In genomic region chr12:79838181-79838961, GRCm38 (mm10) we compare ENCODE assay signal across 8 mouse cellular contexts.
DNase-seq lines count a peak whose midpoint lies in the region; ATAC-seq and TF ChIP-seq lines count a peak whose summit lies in the region.

No protein-coding gene starts in this region.

- peak overlapping the region; percentile 78 for H3K27ac ChIP-seq in embryonic facial prominence, embryonic 13.5 days
- peak overlapping the region; percentile 92 for H3K27ac ChIP-seq in heart, embryonic 13.5 days (replicated peaks)
- peak overlapping the region; percentile 89 for H3K27ac ChIP-seq in kidney, embryonic 15.5 days
- peak overlapping the region; percentile 79 for H3K27ac ChIP-seq in liver, postnatal 0 days (ENCODE audit: low read depth)

- no peak for ATAC-seq in embryonic facial prominence, embryonic 13.5 days (ENCODE audit: insufficient number of reproducible peaks, insufficient read depth, low FRiP score, low TSS enrichment, low read depth)
- ATAC-seq in heart, embryonic 13.5 days (ENCODE audit: extremely low read depth, insufficient number of reproducible peaks, low FRiP score, low TSS enrichment) = peak; percentile 49; the same call in 1 of the 2 replicates
- ATAC-seq in kidney, embryonic 15.5 days (replicated peaks; ENCODE audit: low FRiP score) = peak; percentile 73
- ATAC-seq in liver, postnatal 0 days = peak; percentile 73

- 0 out of 2 replicates have a peak overlapping the region, but pooled peaks have one; percentile 27 for H3K9ac ChIP-seq in embryonic facial prominence, embryonic 13.5 days
- peak overlapping the region; percentile 71 for H3K9ac ChIP-seq in heart, embryonic 13.5 days
- no peak overlapping the region for H3K9ac ChIP-seq in kidney, embryonic 15.5 days
- no peak overlapping the region; the same call in 1 of the 2 replicates for H3K9ac ChIP-seq in liver, postnatal 0 days (replicated peaks)

- WGBS in embryonic facial prominence, embryonic 13.5 days = 56% methylated on average over 6 of the region's 6 CpGs
- WGBS in heart, embryonic 13.5 days = 42% methylated on average over 6 of the region's 6 CpGs
- WGBS in kidney, embryonic 15.5 days = 39% methylated on average over 6 of the region's 6 CpGs
- 39% methylated on average over 6 of the region's 6 CpGs for WGBS in liver, postnatal 0 days (ENCODE audit: insufficient replicate concordance)

- TF ChIP-seq EP300 in liver, postnatal 0 days (IDR thresholded peaks at IDR 0.05; ENCODE audit: low read depth) = peak; percentile 76

- no peaks in the 10 kb centered on the region for H3K27me3 ChIP-seq in embryonic facial prominence, embryonic 13.5 days
- no peaks in the 10 kb centered on the region for H3K27me3 ChIP-seq in heart, embryonic 13.5 days (replicated peaks)
- H3K27me3 ChIP-seq in kidney, embryonic 15.5 days = no peaks in the 10 kb centered on the region
- H3K27me3 ChIP-seq in liver, postnatal 0 days (ENCODE audit: insufficient read depth, low read length) = no peaks in the 10 kb centered on the region

- H3K4me1 ChIP-seq in embryonic facial prominence, embryonic 13.5 days = peaks cover 57% of the 10 kb centered on the region
- peaks cover 74% of the 10 kb centered on the region for H3K4me1 ChIP-seq in heart, embryonic 13.5 days
- peaks cover 59% of the 10 kb centered on the region for H3K4me1 ChIP-seq in kidney, embryonic 15.5 days
- H3K4me1 ChIP-seq in liver, postnatal 0 days (ENCODE audit: insufficient read depth) = peaks cover 42% of the 10 kb centered on the region

- H3K9me3 ChIP-seq in embryonic facial prominence, embryonic 13.5 days = no peaks in the 10 kb centered on the region
- no peaks in the 10 kb centered on the region for H3K9me3 ChIP-seq in heart, embryonic 13.5 days
- H3K9me3 ChIP-seq in kidney, embryonic 15.5 days (replicated peaks) = no peaks in the 10 kb centered on the region
- no peaks in the 10 kb centered on the region for H3K9me3 ChIP-seq in liver, postnatal 0 days (ENCODE audit: low read length)

- TF ChIP-seq CTCF in liver, postnatal 0 days (IDR thresholded peaks at IDR 0.05; ENCODE audit: low read depth) = no peak

- H3K4me3 ChIP-seq in embryonic facial prominence, embryonic 13.5 days = no peak overlapping the region
- no peak overlapping the region for H3K4me3 ChIP-seq in heart, embryonic 13.5 days
- no peak overlapping the region for H3K4me3 ChIP-seq in kidney, embryonic 15.5 days (replicated peaks)
- H3K4me3 ChIP-seq in liver, postnatal 0 days (ENCODE audit: low read depth, low read length) = no peak overlapping the region

- H3K4me2 ChIP-seq in embryonic facial prominence, embryonic 13.5 days = no peak overlapping the region
- no peak overlapping the region; the same call in 1 of the 2 replicates for H3K4me2 ChIP-seq in heart, embryonic 13.5 days
- H3K4me2 ChIP-seq in kidney, embryonic 15.5 days = no peak overlapping the region
- peak overlapping the region; percentile 35; the same call in 1 of the 2 replicates for H3K4me2 ChIP-seq in liver, postnatal 0 days (ENCODE audit: low read depth, low read length)

- H3K36me3 ChIP-seq in embryonic facial prominence, embryonic 13.5 days = no peaks in the 10 kb centered on the region
- no peaks in the 10 kb centered on the region for H3K36me3 ChIP-seq in heart, embryonic 13.5 days
- no peaks in the 10 kb centered on the region for H3K36me3 ChIP-seq in kidney, embryonic 15.5 days
- no peaks in the 10 kb centered on the region for H3K36me3 ChIP-seq in liver, postnatal 0 days (replicated peaks; ENCODE audit: insufficient read depth, low read length)

- peak; percentile 27 for DNase-seq in spleen, adult 12 weeks (ENCODE audit: low spot score)
- DNase-seq in spleen, postnatal 14 days (ENCODE audit: low spot score in 2 of 2) = no peak
- DNase-seq in liver, postnatal 0 days = peak; percentile 44
- peak; percentile 30 to 68 for DNase-seq in spleen, postnatal 4 days (ENCODE audit: low spot score in 2 of 2)
- no peak for DNase-seq in cerebellum, adult 11 months

Comparison
In these comparisons a context has a peak if more than half of its experiments do, and no peak if none do; other contexts are left out.
1. DNase-seq: peak in spleen, adult 12 weeks (single experiment), liver, postnatal 0 days (single experiment) and spleen, postnatal 4 days (2 of 2); none in spleen, postnatal 14 days (0 of 2) and cerebellum, adult 11 months (single experiment).
2. H3K9ac ChIP-seq: peak in embryonic facial prominence, embryonic 13.5 days (single experiment) and heart, embryonic 13.5 days (single experiment); none in kidney, embryonic 15.5 days (single experiment) and liver, postnatal 0 days (single experiment).
3. Peak in every context shown above with its lines, with median percentiles within 50 percentile points of each other: H3K27ac ChIP-seq.